Mouse (Mus musculus) liver, embryonic 12.5 days (tissue): ENCODE data around the gene Pla2g6. TPM values are rescaled to one million over a fixed set of nuclear protein-coding genes. Genes with fewer than 3 reads are reported as not detected.

Source experiments
- ATAC-seq: fragments of 200-750 bp; cut with Nextera tagmentation; 2 replicates; pipeline ENCODE4 v1.8.0; 2017; ENCODE audit warnings: moderate number of reproducible peaks, mild to moderate bottlenecking, moderate library complexity
- H3K27ac ChIP-seq: fragments of 300-500 bp; sonication (generic); 2 replicates; pipeline ENCODE4 v1.5.1; 2016; ENCODE audit warnings: mild to moderate bottlenecking
- H3K27me3 ChIP-seq: fragments of 300-500 bp; sonication (generic); replicated peaks from 2 replicates; pipeline ENCODE4 v1.6.1; 2016; ENCODE audit warnings: mild to moderate bottlenecking, moderate library complexity
- H3K36me3 ChIP-seq: fragments of 300-500 bp; sonication (generic); 2 replicates; pipeline ENCODE4 v1.6.1; 2016; ENCODE audit warnings: mild to moderate bottlenecking, moderate library complexity
- H3K4me1 ChIP-seq: fragments of 300-500 bp; sonication (generic); 2 replicates; pipeline ENCODE4 v1.6.1; 2016
- H3K4me2 ChIP-seq: fragments of 300-500 bp; sonication (generic); 2 replicates; pipeline ENCODE4 v1.6.1; 2016; ENCODE audit warnings: mild to moderate bottlenecking, moderate library complexity
- H3K4me3 ChIP-seq: fragments of 300-500 bp; sonication (generic); 2 replicates; pipeline ENCODE4 v1.5.1; 2016; ENCODE audit warnings: mild to moderate bottlenecking, moderate library complexity
- H3K9ac ChIP-seq: fragments of 300-500 bp; sonication (generic); 2 replicates; pipeline ENCODE4 v1.6.1; 2016; ENCODE audit warnings: mild to moderate bottlenecking, moderate library complexity
- H3K9me3 ChIP-seq: fragments of 300-500 bp; sonication (generic); replicated peaks from 2 replicates; pipeline ENCODE4 v1.6.1; 2016; ENCODE audit warnings: mild to moderate bottlenecking, moderate library complexity
- WGBS: fragments of 180-500 bp; shearing (Covaris S2); methylation state at CpG from one replicate; pipeline ENCODE4 v1.1.7; 2016; ENCODE audit not compliant: insufficient replicate concordance; 5-methylcytosine and 5-hydroxymethylcytosine counted together
- polyA plus RNA-seq: library from polyadenylated mRNA; unstranded; fragments of >200 nt; fragmentation: Nextera tagmentation; extraction: Ambion mirVana; gene quantifications from 2 replicates; pipeline ENCODE4 v1.2.1, GENCODE M21; 2016

Pla2g6 gene
- polyA plus RNA-seq, 1 experiment from 2014 or later: 17.3 TPM

DNA sequence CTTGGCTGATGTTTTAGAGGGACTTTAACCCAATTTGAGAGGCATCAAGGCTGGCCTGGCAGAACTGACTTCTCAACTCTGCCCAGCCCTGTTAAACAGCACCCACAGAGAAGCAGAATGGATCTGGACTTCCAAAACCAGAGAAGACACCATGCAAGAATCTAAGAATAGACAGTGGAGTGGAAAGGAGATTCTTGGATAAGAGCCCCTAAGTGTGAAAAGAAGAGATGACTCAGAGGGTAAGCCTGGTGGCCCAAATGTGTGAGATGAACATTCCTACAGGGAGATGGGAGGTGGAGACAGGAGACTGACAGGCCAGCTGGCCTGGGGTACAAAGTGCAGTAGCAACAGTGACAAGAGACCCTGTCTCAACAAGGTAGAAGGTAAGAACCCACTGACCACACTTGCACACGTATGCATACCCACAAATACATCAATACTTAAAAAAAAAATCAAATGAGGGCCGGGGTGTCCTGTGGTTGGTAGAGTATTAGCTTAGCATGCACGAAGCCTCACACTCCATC, 65.3 kb downstream of the Pla2g6 start:
- Histone ChIP-seq H3K4me3 (no peak overlapping the region), H3K27ac (no peak overlapping the region), H3K4me2 (no peak overlapping the region), H3K9ac (no peak overlapping the region), H3K27me3 (peaks cover 96% of the 10 kb centered on the region), H3K9me3 (peaks cover 3% of the 10 kb centered on the region; the same call in 1 of the 2 replicates), H3K36me3 (no peaks in the 10 kb centered on the region), H3K4me1 (peaks cover 14% of the 10 kb centered on the region)
- no peak for ATAC-seq
- WGBS: 69% methylated on average over 3 of the region's 3 CpGs

DNA sequence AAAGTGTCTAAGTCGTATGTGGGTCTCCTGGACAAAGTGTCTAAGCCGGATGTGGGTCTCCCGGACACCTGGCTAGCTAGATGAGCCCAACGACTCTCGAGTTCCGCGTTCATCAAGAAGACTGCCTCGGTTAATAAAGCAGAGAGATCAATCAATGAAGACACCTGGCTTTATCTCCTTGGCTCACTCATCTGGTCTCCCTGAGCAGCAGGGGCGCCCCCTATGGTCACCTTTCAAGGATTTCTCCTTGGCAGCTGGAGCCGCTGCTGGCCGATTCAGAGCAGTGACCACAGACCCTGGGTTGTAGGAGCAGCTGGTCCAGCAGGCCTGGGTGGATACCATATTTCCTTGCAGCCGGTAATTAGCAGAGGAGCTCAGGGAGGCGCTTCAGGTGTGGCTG, 65.8 kb downstream of the Pla2g6 start:
- 19% methylated on average over 13 of the region's 13 CpGs for WGBS
- H3K27me3 ChIP-seq: peaks cover 95% of the 10 kb centered on the region
- H3K9ac ChIP-seq: no peak overlapping the region
- H3K4me3 ChIP-seq: no peak overlapping the region
- no peak for ATAC-seq
- H3K27ac ChIP-seq: no peak overlapping the region
- peaks cover 14% of the 10 kb centered on the region for H3K4me1 ChIP-seq
- H3K9me3 ChIP-seq: peaks cover 3% of the 10 kb centered on the region; the same call in 1 of the 2 replicates
- H3K36me3 ChIP-seq: no peaks in the 10 kb centered on the region
- no peak overlapping the region for H3K4me2 ChIP-seq

DNA sequence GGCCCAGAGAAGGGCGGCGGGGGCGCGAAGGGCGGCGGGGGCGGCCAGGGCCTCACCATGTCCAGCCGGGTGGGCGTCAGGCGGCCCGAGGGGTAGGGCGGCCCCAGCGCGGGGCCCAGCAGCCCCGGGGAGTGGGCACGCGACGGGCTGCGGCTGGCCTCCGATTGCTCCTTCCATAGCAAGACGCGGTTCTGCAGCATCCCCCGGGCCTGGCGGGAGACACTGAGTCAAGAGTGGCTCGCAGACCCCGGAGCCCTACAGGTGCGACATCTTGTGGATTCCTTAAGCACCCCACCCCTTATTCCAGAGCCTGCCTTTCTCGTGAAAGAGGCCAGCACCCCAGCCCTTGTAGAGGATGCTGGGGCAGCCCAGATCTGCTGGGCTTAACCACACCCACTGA, 66.4 kb downstream of the Pla2g6 start:
- Histone ChIP-seq H3K27me3 (peaks cover 95% of the 10 kb centered on the region), H3K4me1 (peaks cover 14% of the 10 kb centered on the region), H3K36me3 (no peaks in the 10 kb centered on the region), H3K9ac (no peak overlapping the region), H3K9me3 (peaks cover 3% of the 10 kb centered on the region; the same call in 1 of the 2 replicates), H3K4me3 (peak overlapping the region; percentile 55), H3K27ac (no peak overlapping the region), H3K4me2 (peak overlapping the region; percentile 81)
- WGBS: 1% methylated on average over 25 of the region's 28 CpGs
- no peak for ATAC-seq

DNA sequence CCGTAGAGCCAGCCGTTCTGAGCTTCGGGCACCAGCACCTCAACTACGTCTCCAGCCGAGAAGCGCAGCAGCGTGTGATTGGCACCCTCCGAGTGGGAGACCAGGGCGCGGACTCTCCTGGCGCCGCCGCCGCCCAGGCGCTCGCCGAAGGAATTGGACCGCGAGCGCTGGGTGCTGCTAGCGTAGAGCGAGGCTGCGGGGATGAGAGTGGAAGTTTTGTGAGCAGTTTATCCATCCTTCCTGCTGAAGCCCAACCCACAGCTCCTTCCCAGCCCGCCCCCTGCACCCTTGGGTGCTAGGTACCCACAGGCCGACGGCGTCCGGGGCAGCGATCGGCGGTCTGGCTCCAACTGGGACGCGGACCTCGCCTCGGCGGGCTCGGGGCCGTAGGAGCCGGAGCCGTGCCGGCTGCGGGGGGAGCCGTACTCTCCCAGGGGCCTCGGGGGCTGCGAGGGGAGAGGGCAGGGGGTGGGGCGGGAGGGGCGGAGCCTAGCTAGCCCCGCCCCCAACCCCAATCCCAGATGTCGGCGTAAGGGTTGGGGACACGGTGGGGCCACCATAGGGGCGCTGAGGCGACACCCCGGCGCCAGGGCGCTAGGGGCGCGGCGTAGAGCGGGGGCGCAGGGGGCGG, 67.0 kb downstream of the Pla2g6 start:
- ATAC-seq: no peak
- Histone ChIP-seq H3K4me1 (peaks cover 14% of the 10 kb centered on the region), H3K4me2 (peak overlapping the region; percentile 81), H3K36me3 (no peaks in the 10 kb centered on the region), H3K9me3 (peaks cover 3% of the 10 kb centered on the region; the same call in 1 of the 2 replicates), H3K27ac (no peak overlapping the region), H3K27me3 (peaks cover 89% of the 10 kb centered on the region), H3K9ac (peak overlapping the region; percentile 8; the same call in 1 of the 2 replicates), H3K4me3 (peak overlapping the region; percentile 55)
- WGBS: 3% methylated on average over 60 of the region's 62 CpGs

DNA sequence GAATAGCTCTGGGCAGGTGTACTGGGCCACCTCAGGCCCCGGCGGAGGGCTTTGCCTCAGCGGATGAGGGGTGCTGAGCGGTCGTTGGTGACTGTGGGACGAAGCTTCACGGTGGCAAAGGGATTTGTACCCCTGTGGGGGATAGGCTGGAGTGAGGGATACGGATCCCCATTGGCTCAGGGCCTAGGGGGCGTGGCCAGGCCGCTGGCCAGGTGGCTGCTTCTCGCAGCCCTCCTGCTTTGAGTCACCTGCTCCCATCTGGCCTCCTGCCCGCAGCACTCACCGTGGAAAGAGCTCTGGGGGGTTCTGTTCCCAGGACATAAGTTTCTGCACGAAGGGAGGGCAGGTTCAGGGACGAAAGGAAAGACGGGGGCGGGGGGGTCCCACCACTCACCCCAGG, 69.7 kb downstream of the Pla2g6 start:
- WGBS: 25% methylated on average over 17 of the region's 17 CpGs
- Histone ChIP-seq H3K27ac (no peak overlapping the region), H3K27me3 (peaks cover 86% of the 10 kb centered on the region), H3K4me2 (no peak overlapping the region), H3K9ac (no peak overlapping the region), H3K36me3 (no peaks in the 10 kb centered on the region), H3K9me3 (no peaks in the 10 kb centered on the region), H3K4me3 (no peak overlapping the region), H3K4me1 (peaks cover 14% of the 10 kb centered on the region)
- no peak for ATAC-seq

DNA sequence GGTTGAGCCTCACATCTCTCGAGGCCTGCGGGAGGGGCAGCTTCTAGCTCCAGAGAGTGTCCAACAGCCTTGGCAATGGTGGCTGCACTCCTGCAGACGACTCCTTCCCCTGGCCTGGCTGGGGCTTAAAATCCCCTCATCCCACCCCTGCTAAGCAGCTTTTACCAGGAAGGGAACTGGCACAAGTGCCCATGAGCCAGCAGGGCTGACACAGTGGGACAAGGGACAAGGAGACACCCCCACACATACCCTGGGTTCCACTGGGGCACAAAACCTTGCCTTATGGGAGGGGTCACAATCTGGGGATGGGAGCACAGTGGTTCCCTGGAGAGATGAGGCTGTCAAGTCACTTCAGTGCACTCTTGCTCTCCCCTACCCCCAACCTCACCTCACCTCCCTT, 73.5 kb downstream of the Pla2g6 start, which contains the start of gene Slc16a8:
Gene Slc16a8, minus strand, starts transcription at position 101 of the 400 bp plus-strand sequence.
- no peak for ATAC-seq
- Histone ChIP-seq H3K27me3 (peaks cover 84% of the 10 kb centered on the region), H3K36me3 (no peaks in the 10 kb centered on the region), H3K4me1 (0 out of 2 replicates have a peak, but pooled peaks cover 5% of the 10 kb centered on the region), H3K9me3 (no peaks in the 10 kb centered on the region), H3K4me2 (no peak within 1 kb of the TSS), H3K9ac (no peak within 1 kb of the TSS), H3K27ac (no peak within 1 kb of the TSS), H3K4me3 (no peak within 1 kb of the TSS)
- 21% methylated on average over 3 of the region's 3 CpGs for WGBS

DNA sequence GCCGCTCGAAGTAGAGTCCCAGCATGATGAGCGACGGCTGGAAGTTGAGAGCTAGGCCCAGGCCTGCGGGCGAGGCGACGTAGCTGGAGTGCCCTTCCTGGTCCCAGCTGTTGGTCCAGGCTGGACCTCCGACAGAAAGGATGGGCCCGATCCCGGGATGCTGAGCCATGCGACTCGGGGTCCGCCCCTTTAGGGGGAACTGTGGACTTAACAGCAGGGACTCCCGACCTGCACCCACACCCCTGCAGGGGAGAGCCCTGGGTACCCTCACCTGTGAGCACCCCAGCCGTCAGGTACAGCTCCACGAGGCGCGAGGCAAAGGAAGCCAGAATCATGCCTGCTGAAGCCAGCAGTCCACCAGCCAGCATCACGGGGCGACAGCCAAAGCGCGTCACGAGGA, 75.6 kb downstream of the Pla2g6 start:
- Histone ChIP-seq H3K27me3 (peaks cover 64% of the 10 kb centered on the region), H3K9me3 (no peaks in the 10 kb centered on the region), H3K4me2 (peak overlapping the region; percentile 50), H3K36me3 (peaks cover 14% of the 10 kb centered on the region), H3K4me3 (peak overlapping the region; percentile 32; the same call in 1 of the 2 replicates), H3K4me1 (0 out of 2 replicates have a peak, but pooled peaks cover 5% of the 10 kb centered on the region), H3K9ac (0 out of 2 replicates have a peak overlapping the region, but pooled peaks have one; percentile 2), H3K27ac (no peak overlapping the region)
- ATAC-seq: no peak
- WGBS: 29% methylated on average over 24 of the region's 24 CpGs

DNA sequence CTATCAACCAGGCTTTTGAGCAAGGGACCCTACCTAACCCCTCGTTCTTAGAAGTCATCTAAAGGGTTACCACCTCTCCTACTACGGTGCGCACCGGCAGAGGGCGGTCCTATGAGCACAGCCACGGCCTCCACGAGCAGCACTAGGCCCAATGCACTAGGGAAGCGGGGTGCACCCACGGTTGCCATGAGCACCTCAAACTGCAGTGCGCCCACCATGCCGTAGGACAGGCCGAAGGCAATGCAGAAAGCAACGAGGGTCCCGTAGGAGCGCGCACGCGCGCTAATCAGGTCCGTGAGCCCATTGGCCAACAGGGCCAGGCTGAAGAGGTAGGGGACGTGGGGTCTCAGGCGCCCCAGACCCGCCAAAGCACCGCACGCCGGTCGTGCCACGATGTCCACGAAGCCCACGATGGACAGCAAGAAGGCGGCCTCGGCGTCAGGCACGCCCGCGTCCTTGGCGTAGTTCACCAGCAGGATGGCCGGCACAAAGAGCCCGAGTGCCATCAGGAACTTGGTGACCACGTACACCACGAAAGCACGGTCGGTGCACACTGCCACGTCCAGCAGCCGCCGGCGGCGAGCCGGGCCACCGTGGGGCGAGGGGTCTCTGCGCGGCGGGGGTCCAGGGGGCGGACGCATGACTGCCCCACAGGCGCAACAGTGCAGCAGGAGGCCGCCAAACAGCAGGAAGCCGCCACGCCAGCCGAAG, 76.3 kb downstream of the Pla2g6 start:
- no peak overlapping the region for H3K27ac ChIP-seq
- peaks cover 61% of the 10 kb centered on the region for H3K27me3 ChIP-seq
- H3K4me2 ChIP-seq: peak overlapping the region; percentile 50
- H3K4me1 ChIP-seq: 0 out of 2 replicates have a peak, but pooled peaks cover 5% of the 10 kb centered on the region
- WGBS: 5% methylated on average over 61 of the region's 61 CpGs
- no peaks in the 10 kb centered on the region for H3K9me3 ChIP-seq
- H3K9ac ChIP-seq: 0 out of 2 replicates have a peak overlapping the region, but pooled peaks have one; percentile 2
- ATAC-seq: no peak
- H3K36me3 ChIP-seq: peaks cover 20% of the 10 kb centered on the region
- peak overlapping the region; percentile 32 for H3K4me3 ChIP-seq

DNA sequence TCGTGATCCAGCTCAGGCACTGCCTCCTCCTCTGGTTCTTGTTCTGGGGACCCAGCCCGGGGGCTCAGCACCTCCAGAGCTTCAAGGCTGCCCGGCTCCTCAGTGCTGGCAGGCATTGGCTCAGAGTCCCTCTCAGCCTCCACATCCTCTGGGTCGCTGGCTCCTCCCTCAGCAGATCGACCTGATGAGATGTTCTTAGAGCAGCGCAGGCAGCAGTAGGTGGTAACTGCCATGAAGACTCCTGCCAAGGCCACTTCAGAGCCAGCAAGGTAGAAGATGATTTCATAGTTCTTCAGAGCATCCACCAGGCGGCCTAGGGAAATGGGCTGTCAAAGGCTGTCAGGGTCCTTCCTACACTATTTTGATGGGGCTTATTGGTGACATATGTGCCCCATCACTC, 77.0 kb downstream of the Pla2g6 start:
- H3K4me2 ChIP-seq: no peak overlapping the region
- H3K9ac ChIP-seq: no peak overlapping the region
- WGBS: 35% methylated on average over 7 of the region's 7 CpGs
- H3K9me3 ChIP-seq: no peaks in the 10 kb centered on the region
- no peak overlapping the region for H3K4me3 ChIP-seq
- 0 out of 2 replicates have a peak, but pooled peaks cover 5% of the 10 kb centered on the region for H3K4me1 ChIP-seq
- no peak overlapping the region for H3K27ac ChIP-seq
- no peak for ATAC-seq
- H3K36me3 ChIP-seq: peaks cover 27% of the 10 kb centered on the region
- H3K27me3 ChIP-seq: peaks cover 61% of the 10 kb centered on the region

DNA sequence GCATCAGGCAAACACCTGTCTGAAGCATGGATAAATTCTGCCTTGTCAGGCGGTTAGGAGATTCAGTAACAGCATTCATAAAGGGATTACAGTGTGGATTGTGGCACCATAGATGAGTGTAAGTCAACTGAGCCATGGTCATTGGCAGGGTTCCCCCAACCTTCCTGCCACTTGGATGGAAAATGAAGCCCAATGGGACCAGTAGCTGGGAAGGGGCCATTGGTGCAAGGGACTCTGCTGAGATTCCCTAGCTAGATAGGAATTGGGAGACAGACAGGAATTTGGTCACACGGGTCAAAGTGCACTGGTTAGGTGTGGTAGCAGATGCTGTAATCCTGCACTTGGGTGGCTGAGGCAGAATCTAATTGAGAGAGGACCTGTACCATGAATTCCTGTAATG, 78.0 kb downstream of the Pla2g6 start:
- 62% methylated on average over 2 of the region's 2 CpGs for WGBS
- no peak overlapping the region for H3K27ac ChIP-seq
- H3K27me3 ChIP-seq: peaks cover 54% of the 10 kb centered on the region
- H3K36me3 ChIP-seq: peaks cover 37% of the 10 kb centered on the region
- no peak overlapping the region for H3K4me3 ChIP-seq
- no peak for ATAC-seq
- 0 out of 2 replicates have a peak, but pooled peaks cover 5% of the 10 kb centered on the region for H3K4me1 ChIP-seq
- H3K4me2 ChIP-seq: no peak overlapping the region
- H3K9me3 ChIP-seq: no peaks in the 10 kb centered on the region
- no peak overlapping the region for H3K9ac ChIP-seq

DNA sequence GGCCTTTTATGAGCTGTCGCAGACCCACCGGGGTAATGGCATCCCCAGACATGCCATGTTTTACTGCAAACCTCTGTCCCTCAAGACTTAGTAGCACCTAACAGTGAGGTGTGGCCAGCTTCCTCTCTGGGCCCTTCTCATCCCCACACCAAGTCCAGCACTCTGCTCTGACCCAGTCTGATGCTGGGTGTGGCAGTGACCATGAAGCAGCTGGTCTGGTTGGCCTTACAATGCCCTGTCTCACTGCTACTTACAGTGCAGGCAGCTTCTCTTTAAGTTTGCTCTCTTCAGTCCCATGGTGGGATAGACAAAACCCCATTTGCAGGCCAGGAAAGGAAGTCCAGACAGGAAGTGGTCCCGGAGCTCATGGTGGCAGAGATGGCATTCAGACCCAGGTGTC, 82.9 kb downstream of the Pla2g6 start:
- H3K4me2 ChIP-seq: no peak overlapping the region
- H3K4me1 ChIP-seq: peaks cover 5% of the 10 kb centered on the region
- H3K4me3 ChIP-seq: no peak overlapping the region
- no peaks in the 10 kb centered on the region for H3K9me3 ChIP-seq
- no peak for ATAC-seq
- H3K36me3 ChIP-seq: peaks cover 71% of the 10 kb centered on the region
- 77% methylated on average over 3 of the region's 3 CpGs for WGBS
- no peak overlapping the region for H3K27ac ChIP-seq
- peaks cover 5% of the 10 kb centered on the region for H3K27me3 ChIP-seq
- no peak overlapping the region for H3K9ac ChIP-seq
